Mouse (Mus musculus) embryonic stem cell, embryonic (primary cell): ENCODE data around the gene S100a13.

Source experiments
- CTCF ChIA-PET, 4 experiments: fragments of 300-600 bp in 2 of 4; fragments of 350-600 bp in 2 of 4; sonication (Branson Sonifier 250); formaldehyde crosslinking; loops; one replicate each; lab custom pipeline; 2022; ENCODE audit warnings: inconsistent platforms in 2 of 4; lab: Charles Lee
- POLR2A ChIA-PET, 4 experiments: fragments of 300-600 bp in 2 of 4; fragments of 350-600 bp in 2 of 4; sonication (Branson Sonifier 250); formaldehyde crosslinking; loops; one replicate each; lab custom pipeline; 2022; ENCODE audit warnings: antibody characterized with exemption in 4 of 4, inconsistent platforms in 1 of 4; lab: Charles Lee

Gene S100a13

GRCm38 (mm10) chr3:90560008-90560628, 45.9 kb downstream of the S100a13 start, which contains the start of gene S100a3:
S100a3 (plus strand) TSS chr3:90560578.
- POLR2A ChIA-PET, result interaction anchor here in 3 of 4 experiments (0.6 to 2.0 kb wide), 6 partner anchors 23 to 199 kb away, joined by 3 to 11 read pairs (median 4); partner anchors contain the start of gene S100a16 (in 2 of the 3)
- CTCF ChIA-PET, result interaction anchor here in 2 of 4 experiments (0.8 to 1.3 kb wide), 4 partner anchors 23 to 150 kb away, joined by 3 to 4 read pairs (median 3); partner anchors contain the start of gene Snapin (in 1 of the 2)
